Mouse (Mus musculus): ENCODE data around the gene Ttll1. TPM values are rescaled to one million over a fixed set of nuclear protein-coding genes. Genes with fewer than 3 reads are reported as not detected.

Gene Ttll1
- polyA plus RNA-seq, 1 experiment = not detected

DNA sequence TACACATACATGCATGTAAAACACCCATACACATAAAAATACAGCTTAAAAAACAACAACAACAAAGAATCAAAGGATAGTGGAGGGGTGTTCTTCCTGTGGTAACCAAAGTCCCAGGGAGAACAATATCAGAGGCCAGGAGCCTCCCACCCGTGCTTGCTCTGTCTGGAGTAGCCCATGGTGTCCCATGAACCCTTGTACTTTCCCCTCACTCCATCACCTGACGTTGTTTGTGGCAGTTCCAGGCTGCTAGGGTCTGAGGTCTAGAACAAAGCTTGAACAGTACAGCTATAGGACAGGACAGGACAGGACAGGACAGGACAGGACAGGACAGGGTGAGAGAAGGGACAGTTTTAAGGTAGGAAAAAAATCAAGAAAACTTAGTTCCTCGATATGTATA, 32.6 kb downstream of the Ttll1 start:
- Histone ChIP-seq H3K4me1 (ENCODE audit: control insufficient read depth, insufficient read depth, low read length) (peaks cover 14% of the 10 kb centered on the region), H3K27ac (ENCODE audit: insufficient read depth, low read depth, low read length) (no peak overlapping the region), H3K4me3 (ENCODE audit: insufficient read depth, low read depth, low read length) (no peak overlapping the region)
- WGBS = 81% methylated on average over 3 of the region's 3 CpGs
- TF ChIP-seq CTCF (IDR thresholded peaks at IDR 0.05; ENCODE audit: insufficient read depth, low read depth, low read length) = no peak
- TF ChIP-seq POLR2A (IDR thresholded peaks at IDR 0.05; ENCODE audit: insufficient read depth, low read depth, low read length) = no peak

DNA sequence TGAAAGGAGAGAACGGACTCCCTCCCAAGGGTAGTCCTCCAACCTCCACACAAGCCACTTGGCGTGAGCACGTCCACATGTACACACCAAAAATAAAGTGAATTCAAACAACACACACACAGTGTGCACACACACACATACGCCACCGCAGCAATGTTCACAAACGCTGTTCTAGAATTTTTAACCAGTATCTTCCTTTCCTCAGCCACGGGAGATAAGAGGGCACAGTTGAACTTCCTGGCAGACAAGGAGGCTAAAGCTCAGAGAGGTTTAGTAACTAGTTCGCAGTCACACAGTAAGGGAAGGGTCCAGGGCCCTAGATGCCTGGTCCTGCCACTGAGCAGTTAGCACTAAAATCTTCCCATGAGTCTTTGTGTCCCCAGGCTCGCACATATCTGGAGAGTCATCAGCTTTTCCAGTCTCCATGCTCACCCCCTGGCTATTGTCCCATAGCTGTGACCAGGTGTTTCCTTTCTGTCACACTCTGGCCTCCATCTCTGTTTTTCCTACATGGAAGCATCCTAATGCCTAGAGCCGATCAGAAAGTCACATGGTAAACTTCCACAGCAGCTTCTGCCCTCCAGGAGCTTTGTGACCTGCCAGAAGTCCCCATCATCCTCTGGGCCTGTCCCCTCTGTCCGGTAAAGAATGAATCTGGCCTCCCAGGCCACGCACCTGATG, 34.0 kb downstream of the Ttll1 start:
- WGBS = 90% methylated on average over 12 of the region's 12 CpGs
- TF ChIP-seq POLR2A (IDR thresholded peaks at IDR 0.05; ENCODE audit: insufficient read depth, low read depth, low read length) (no peak), CTCF (IDR thresholded peaks at IDR 0.05; ENCODE audit: insufficient read depth, low read depth, low read length) (no peak)
- H3K27ac ChIP-seq (ENCODE audit: insufficient read depth, low read depth, low read length) = no peak overlapping the region
- peaks cover 15% of the 10 kb centered on the region for H3K4me1 ChIP-seq (ENCODE audit: control insufficient read depth, insufficient read depth, low read length)
- no peak overlapping the region for H3K4me3 ChIP-seq (ENCODE audit: insufficient read depth, low read depth, low read length)

DNA sequence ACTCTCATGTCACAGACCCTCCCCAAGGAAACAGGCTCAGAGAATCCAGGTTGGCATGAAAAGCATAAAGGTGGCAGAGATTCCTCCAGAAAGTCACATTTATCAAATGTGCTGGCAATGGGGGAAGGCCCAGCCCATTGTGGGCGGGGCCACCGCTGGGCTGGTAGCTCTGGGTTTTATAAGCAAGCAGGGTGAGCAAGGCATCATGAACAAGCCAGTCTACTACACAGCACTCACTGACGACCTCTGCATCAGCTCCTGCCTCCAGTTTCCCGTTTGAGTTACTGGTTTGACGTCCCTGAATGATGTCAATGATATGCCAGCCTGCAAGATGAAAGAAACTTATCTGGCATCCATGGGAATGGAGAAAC, 36.2 kb downstream of the Ttll1 start:
- 55% methylated on average over 5 of the region's 5 CpGs for WGBS
- Histone ChIP-seq H3K4me3 (ENCODE audit: insufficient read depth, low read depth, low read length) (no peak overlapping the region), H3K4me1 (ENCODE audit: control insufficient read depth, insufficient read depth, low read length) (peaks cover 29% of the 10 kb centered on the region), H3K27ac (ENCODE audit: insufficient read depth, low read depth, low read length) (no peak overlapping the region)
- TF ChIP-seq CTCF (IDR thresholded peaks at IDR 0.05; ENCODE audit: insufficient read depth, low read depth, low read length) = no peak
- TF ChIP-seq POLR2A (IDR thresholded peaks at IDR 0.05; ENCODE audit: insufficient read depth, low read depth, low read length) = no peak

DNA sequence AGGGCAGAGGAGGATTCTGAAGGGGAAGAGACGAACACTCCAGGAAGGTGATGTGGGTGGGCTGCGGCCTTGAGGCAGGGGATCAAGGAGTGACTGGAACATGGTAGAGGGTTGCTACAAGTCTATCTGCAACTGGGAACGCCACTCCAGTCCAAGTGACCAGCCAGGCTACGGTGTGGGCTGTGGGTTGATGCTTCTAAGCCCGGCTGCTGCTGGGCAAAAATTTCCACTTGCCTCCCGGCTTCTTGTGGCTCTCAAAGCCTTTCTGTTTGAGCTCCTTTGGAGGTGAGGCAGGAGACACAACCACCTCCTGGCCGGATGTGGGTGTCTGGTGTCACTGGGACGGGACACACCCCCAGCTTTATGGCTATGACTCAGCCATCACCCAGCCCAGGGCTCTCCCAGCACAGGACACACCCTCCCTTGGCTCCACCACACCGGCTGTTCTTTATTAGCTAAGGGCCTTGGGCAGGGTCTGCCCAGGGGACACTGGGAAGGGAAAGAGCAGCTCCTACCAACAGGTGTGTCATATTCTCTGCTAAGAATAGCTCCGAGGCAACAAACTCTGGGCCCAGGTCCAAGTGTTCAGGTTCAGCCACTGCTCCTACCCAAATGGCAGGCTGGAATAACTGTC, 36.7 kb downstream of the Ttll1 start:
- Histone ChIP-seq H3K4me3 (ENCODE audit: insufficient read depth, low read depth, low read length) (no peak overlapping the region), H3K27ac (ENCODE audit: insufficient read depth, low read depth, low read length) (no peak overlapping the region), H3K4me1 (ENCODE audit: control insufficient read depth, insufficient read depth, low read length) (peaks cover 32% of the 10 kb centered on the region)
- TF ChIP-seq POLR2A (IDR thresholded peaks at IDR 0.05; ENCODE audit: insufficient read depth, low read depth, low read length) (no peak), CTCF (IDR thresholded peaks at IDR 0.05; ENCODE audit: insufficient read depth, low read depth, low read length) (no peak)
- 58% methylated on average over 10 of the region's 10 CpGs for WGBS

DNA sequence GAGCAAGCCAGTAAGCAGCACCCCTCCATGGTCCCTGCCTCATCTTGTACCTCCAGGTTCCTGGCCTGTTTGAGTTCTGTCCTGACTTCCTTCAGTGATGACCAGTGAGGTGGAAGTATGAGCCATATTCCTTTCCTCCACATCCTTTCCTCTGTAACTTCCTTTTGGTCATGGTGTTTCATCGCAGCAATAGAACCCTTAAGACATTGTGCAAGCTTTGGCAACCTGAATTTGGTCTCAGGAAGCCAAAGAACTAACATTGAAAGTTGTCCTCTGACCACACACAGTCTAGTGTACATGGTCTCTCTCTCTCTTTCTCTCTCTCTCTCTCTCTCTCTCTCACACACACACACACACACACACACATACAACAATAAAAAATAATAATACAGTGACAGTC, 37.4 kb downstream of the Ttll1 start:
- H3K4me1 ChIP-seq (ENCODE audit: control insufficient read depth, insufficient read depth, low read length) = peaks cover 32% of the 10 kb centered on the region
- H3K27ac ChIP-seq (ENCODE audit: insufficient read depth, low read depth, low read length) = no peak overlapping the region
- TF ChIP-seq POLR2A (IDR thresholded peaks at IDR 0.05; ENCODE audit: insufficient read depth, low read depth, low read length) = no peak
- 90% methylated on average over 1 of the region's 1 CpGs for WGBS
- no peak overlapping the region for H3K4me3 ChIP-seq (ENCODE audit: insufficient read depth, low read depth, low read length)

DNA sequence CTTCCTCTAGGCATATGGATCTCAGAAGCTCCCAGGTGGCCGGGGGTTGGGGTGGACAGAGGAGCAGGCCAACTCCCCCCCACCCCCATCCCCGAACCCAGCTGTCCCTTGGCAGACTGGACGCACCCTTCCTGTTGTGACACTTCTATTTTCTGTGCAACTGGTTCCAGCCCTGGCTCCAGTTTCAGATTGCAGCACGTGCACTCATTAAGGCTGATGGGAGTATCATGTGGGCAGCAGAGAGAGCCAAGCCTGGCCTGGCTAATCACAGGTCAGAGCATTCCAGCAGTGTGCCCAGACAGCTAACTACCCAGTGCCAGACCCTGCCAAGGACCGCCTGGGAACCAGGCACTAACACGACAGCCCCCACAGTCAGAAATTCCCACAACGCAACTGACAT, 39.2 kb downstream of the Ttll1 start:
- Histone ChIP-seq H3K4me3 (ENCODE audit: insufficient read depth, low read depth, low read length) (no peak overlapping the region), H3K27ac (ENCODE audit: insufficient read depth, low read depth, low read length) (no peak overlapping the region), H3K4me1 (ENCODE audit: control insufficient read depth, insufficient read depth, low read length) (peaks cover 32% of the 10 kb centered on the region)
- TF ChIP-seq POLR2A (IDR thresholded peaks at IDR 0.05; ENCODE audit: insufficient read depth, low read depth, low read length) = no peak
- no peak for TF ChIP-seq CTCF (IDR thresholded peaks at IDR 0.05; ENCODE audit: insufficient read depth, low read depth, low read length)
- WGBS = 52% methylated on average over 7 of the region's 7 CpGs

DNA sequence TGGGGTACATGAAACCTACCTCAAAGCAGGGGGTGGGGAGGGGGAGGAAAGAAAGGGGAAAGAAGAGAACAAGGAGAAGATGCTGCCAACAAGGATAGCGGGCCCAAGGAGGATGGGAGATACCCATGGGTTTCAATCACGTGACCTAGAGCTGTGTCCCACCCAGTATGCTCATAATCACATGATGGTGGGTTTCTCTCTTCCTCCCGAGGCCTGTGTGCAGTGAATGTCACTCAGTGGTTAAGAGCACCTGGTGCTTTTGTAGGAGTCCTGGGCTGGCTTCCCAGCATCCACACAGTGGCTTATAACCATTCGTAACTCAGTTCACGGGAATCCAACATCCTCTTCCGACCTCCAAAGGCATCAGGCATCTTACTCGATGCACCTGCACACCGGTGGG, 40.2 kb downstream of the Ttll1 start:
- no peak overlapping the region for H3K4me3 ChIP-seq (ENCODE audit: insufficient read depth, low read depth, low read length)
- H3K27ac ChIP-seq (ENCODE audit: insufficient read depth, low read depth, low read length) = no peak overlapping the region
- WGBS = 84% methylated on average over 8 of the region's 8 CpGs
- TF ChIP-seq CTCF (IDR thresholded peaks at IDR 0.05; ENCODE audit: insufficient read depth, low read depth, low read length) (no peak), POLR2A (IDR thresholded peaks at IDR 0.05; ENCODE audit: insufficient read depth, low read depth, low read length) (no peak)
- peaks cover 32% of the 10 kb centered on the region for H3K4me1 ChIP-seq (ENCODE audit: control insufficient read depth, insufficient read depth, low read length)

DNA sequence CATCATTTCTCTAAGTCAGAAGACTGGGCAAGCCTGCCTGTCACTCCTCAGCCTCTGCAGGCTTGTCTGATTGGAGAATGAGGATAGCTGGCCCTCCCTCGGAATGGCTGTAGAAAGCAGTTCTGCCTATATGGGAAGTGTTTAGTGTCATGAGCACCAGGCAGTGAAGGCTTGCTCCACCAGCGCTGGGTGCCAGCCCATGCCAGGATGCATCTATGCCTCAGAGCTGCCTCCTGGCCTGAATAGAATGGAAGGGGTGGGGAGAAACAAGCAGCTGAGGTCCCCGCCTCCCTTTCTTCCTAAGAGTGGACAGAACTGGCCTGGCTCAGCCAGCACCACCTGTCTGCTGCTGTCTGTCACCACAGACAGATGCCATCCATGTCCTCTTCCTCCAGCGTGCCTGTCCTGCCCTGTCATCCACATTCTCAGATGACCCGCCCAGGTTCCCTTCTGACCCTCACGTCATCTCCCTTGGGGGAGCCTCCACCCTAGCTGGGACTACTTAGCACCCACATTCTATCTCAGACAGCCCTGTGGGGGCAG, 41.3 kb downstream of the Ttll1 start:
- no peak overlapping the region for H3K4me3 ChIP-seq (ENCODE audit: insufficient read depth, low read depth, low read length)
- 77% methylated on average over 6 of the region's 6 CpGs for whole genome bisulfite sequencing
- H3K4me1 ChIP-seq (ENCODE audit: control insufficient read depth, insufficient read depth, low read length) = peaks cover 26% of the 10 kb centered on the region
- no peak for TF ChIP-seq CTCF (IDR thresholded peaks at IDR 0.05; ENCODE audit: insufficient read depth, low read depth, low read length)
- TF ChIP-seq POLR2A (IDR thresholded peaks at IDR 0.05; ENCODE audit: insufficient read depth, low read depth, low read length) = no peak
- H3K27ac ChIP-seq (ENCODE audit: insufficient read depth, low read depth, low read length) = no peak overlapping the region

DNA sequence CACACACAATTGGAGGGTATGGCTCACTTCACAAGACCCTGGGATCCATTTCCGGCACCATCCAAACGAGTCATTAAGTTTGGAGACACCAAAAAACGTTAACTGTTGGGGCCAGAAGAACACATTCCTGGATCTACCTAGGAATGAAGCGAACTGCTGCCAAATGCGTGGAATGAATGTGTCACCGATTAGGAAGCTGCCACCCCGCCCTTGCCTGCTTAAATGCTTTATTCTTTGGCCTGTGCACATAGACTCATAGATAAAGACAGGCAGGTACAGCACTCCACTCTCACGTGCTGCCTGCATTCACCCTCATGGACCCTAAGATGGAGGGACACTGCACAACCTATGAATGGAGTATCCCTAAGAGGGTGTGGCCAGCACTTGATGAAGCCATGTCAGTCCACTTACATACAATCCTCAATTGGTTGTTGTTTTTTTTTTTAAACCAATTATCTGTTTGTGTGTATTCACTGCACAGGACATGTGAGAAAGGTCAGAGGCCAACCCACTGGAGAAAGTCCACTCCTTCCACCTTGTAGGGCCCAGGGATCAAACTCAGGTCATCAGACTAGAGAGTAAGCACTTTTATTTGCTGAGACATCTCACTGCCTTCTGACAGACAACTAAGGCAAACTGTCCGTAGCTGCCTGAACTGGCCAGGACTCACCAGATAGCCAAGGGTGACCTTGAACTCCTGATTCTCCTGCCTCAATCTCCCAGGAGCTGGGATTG, 43.3 kb downstream of the Ttll1 start:
- no peak for TF ChIP-seq POLR2A (IDR thresholded peaks at IDR 0.05; ENCODE audit: insufficient read depth, low read depth, low read length)
- TF ChIP-seq CTCF (IDR thresholded peaks at IDR 0.05; ENCODE audit: insufficient read depth, low read depth, low read length) = no peak
- WGBS = 88% methylated on average over 9 of the region's 9 CpGs
- Histone ChIP-seq H3K4me3 (ENCODE audit: insufficient read depth, low read depth, low read length) (no peak overlapping the region), H3K27ac (ENCODE audit: insufficient read depth, low read depth, low read length) (no peak overlapping the region), H3K4me1 (ENCODE audit: control insufficient read depth, insufficient read depth, low read length) (peaks cover 29% of the 10 kb centered on the region)

Measured in olfactory bulb, adult 2 months (tissue).